Mouse (Mus musculus): Measurements from ENCODE around the gene Ccdc77.
A peak's percentile ranks its signal among the peaks of the same experiment; 100 is the strongest.
"Not testable (repeated sequence)": the region's sequence is repeated elsewhere in the genome, so short reads cannot be mapped to it uniquely, and the experiment has no call there.

- peak; percentile 22 for TF ChIP-seq CTCF (IDR thresholded peaks at IDR 0.05)
- not testable (repeated sequence) for TF ChIP-seq EP300 (IDR thresholded peaks at IDR 0.05)
Measured at GRCm38 (mm10) chr6:120296589-120296988, 67.6 kb downstream of the Ccdc77 start.

Data from lung, postnatal 0 days (tissue).